Mouse (Mus musculus) liver, embryonic 14.5 days (tissue): ENCODE data around the gene Zfp882.
"Not testable (repeated sequence)": the region's sequence is repeated elsewhere in the genome, so short reads cannot be mapped to it uniquely, and the experiment has no call there.

Experiments
- CTCF ChIP-seq: IDR thresholded peaks from 2 replicates; pipeline ENCODE4 v1.5.1; 2016; ENCODE audit warnings: antibody characterized with exemption, low read depth, control low read depth
- EP300 ChIP-seq: IDR thresholded peaks from 2 replicates; pipeline ENCODE4 v1.6.1; 2016; ENCODE audit warnings: antibody characterized with exemption, low read depth

- TF ChIP-seq CTCF, EP300: not testable (repeated sequence)
Observed at GRCm38 (mm10) chr8:71861551-71861950, 46.9 kb upstream of the Zfp882 start.
